Mouse (Mus musculus) myocyte (in vitro differentiated cells): ENCODE data around the gene Xntrpc.

Experiments used
- CEBPB ChIP-seq: IDR thresholded peaks from 2 replicates; pipeline ENCODE4 v1.6.1; 2011; ENCODE audit warnings: mild to moderate bottlenecking, moderate library complexity; ENCODE audit not compliant: poor library complexity, insufficient read depth, severe bottlenecking
- MAX ChIP-seq: IDR thresholded peaks from one replicate; pipeline ENCODE4 v1.6.1; 2011; ENCODE audit warnings: low read depth, mild to moderate bottlenecking, control low read depth
- POLR2A ChIP-seq: IDR thresholded peaks from one replicate; pipeline ENCODE4 v1.6.1; 2011; ENCODE audit warnings: low read depth, mild to moderate bottlenecking, control low read depth, moderate library complexity; ENCODE audit not compliant: insufficient read length
- POLR2AphosphoS2 ChIP-seq: IDR thresholded peaks from one replicate; pipeline ENCODE4 v1.6.1; 2011; ENCODE audit warnings: low read depth, control low read depth; ENCODE audit not compliant: insufficient read length
- SRF ChIP-seq: IDR thresholded peaks from one replicate; pipeline ENCODE4 v1.6.1; 2011; ENCODE audit warnings: low read depth; ENCODE audit not compliant: control insufficient read depth, insufficient read length
- TCF12 ChIP-seq: IDR thresholded peaks from one replicate; pipeline ENCODE4 v1.6.1; 2011; ENCODE audit warnings: mild to moderate bottlenecking, control low read depth; ENCODE audit not compliant: poor library complexity, insufficient read depth, severe bottlenecking
- USF1 ChIP-seq: IDR thresholded peaks from one replicate; pipeline ENCODE4 v1.6.1; 2011; ENCODE audit warnings: low read depth, mild to moderate bottlenecking, control low read depth, moderate library complexity

DNA sequence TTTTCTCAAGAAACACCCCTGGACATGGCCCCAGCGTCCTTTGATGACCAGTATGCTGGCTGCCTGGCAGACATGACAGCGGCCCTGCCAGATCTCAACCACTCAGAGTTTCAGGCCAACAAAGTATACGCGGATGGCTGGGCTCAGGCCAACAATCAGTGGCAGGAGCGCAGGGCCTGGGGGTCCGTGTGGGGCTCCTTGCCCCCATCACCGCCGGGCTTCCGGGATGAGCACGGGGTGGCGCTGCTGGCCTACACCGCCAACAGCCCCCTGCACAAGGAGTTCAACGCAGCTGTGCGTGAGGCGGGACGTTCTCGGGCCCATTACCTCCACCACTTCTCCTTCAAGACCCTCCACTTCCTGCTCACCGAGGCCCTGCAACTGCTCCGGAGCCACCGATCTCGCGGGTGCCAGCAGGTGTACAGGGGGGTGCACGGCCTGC, 41.2 kb downstream of the Xntrpc start:
- no peak for TF ChIP-seq MAX
- TF ChIP-seq POLR2A = no peak
- no peak for TF ChIP-seq SRF
- TF ChIP-seq USF1 = no peak
- TF ChIP-seq POLR2AphosphoS2 = no peak
- no peak for TF ChIP-seq TCF12
- TF ChIP-seq CEBPB = no peak
